26 mouse cellular contexts compared by ENCODE assay signal in the genomic region with DNA sequence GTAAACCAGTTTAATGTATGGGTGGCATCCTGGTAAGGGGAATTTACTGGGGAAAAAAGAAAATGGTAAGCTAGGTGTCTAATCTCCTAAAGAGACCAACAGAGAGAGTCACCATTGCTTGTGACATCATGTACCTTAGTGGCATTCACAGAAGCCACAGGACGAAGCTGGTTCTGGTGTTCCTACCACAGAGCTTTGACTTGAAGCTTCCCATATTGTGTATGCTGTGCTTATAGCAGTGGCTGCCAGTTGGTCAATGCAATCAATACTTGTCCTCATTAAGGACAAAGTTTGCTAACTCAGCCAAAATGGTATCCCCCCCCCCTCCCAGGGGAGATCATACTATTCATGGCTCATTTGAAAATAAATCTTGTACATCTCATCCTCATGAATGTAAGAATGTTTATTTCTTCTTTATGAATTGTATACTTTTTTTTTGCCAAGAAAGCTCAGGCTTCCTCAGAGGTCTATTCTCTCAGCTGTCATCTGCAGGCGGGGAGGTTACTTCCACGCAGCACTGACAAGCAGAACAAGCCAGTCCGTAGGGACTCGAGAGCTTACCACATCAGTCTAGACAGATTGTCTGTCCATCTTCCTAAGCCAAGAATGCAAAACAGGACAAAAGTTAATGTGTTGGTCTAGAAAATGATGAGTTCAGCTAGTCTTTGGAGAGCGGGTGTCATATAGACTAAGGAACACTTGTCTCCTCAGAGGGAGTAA.
DNase-seq lines count a peak whose midpoint lies in the region; ATAC-seq lines count a peak whose summit lies in the region.
"Had no signal": no experiment of that assay in that cellular context is flagged by ENCODE, and none has a peak within 500 bp of the region (broad histone marks: within the 10 kb centered on the region; RNA-seq: fewer than 3 reads in every experiment).

No protein-coding gene starts in this region.

- H3K9ac ChIP-seq in lung, embryonic 15.5 days = no peak overlapping the region
- no peak overlapping the region for H3K9ac ChIP-seq in midbrain, embryonic 11.5 days (ENCODE audit: low read length)
- H3K9ac ChIP-seq in midbrain, embryonic 13.5 days (replicated peaks) = no peak overlapping the region
- H3K9ac ChIP-seq in stomach, embryonic 16.5 days (ENCODE audit: low read length) = no peak overlapping the region
- H3K9ac ChIP-seq: embryonic facial prominence, embryonic 13.5 days; forebrain, embryonic 12.5 days; forebrain, embryonic 15.5 days; heart, embryonic 12.5 days; heart, embryonic 15.5 days; hindbrain, embryonic 13.5 days had no signal

- no peak overlapping the region for H3K4me2 ChIP-seq in lung, embryonic 15.5 days
- H3K4me2 ChIP-seq in midbrain, embryonic 11.5 days = no peak overlapping the region
- H3K4me2 ChIP-seq in midbrain, embryonic 13.5 days (replicated peaks) = no peak overlapping the region
- H3K4me2 ChIP-seq in stomach, embryonic 16.5 days (ENCODE audit: low read depth, low read length) = no peak overlapping the region
- H3K4me2 ChIP-seq: embryonic facial prominence, embryonic 13.5 days; forebrain, embryonic 12.5 days; forebrain, embryonic 15.5 days; heart, embryonic 12.5 days; heart, embryonic 15.5 days; hindbrain, embryonic 13.5 days had no signal

- no peaks in the 10 kb centered on the region for H3K27me3 ChIP-seq in lung, embryonic 15.5 days
- no peaks in the 10 kb centered on the region for H3K27me3 ChIP-seq in midbrain, embryonic 11.5 days (ENCODE audit: control insufficient read depth, insufficient read depth, low read length)
- no peaks in the 10 kb centered on the region for H3K27me3 ChIP-seq in midbrain, embryonic 13.5 days
- H3K27me3 ChIP-seq in stomach, embryonic 16.5 days (ENCODE audit: control insufficient read depth, insufficient read depth, low read length) = no peaks in the 10 kb centered on the region
- H3K27me3 ChIP-seq: embryonic facial prominence, embryonic 13.5 days; forebrain, embryonic 12.5 days; forebrain, embryonic 15.5 days; heart, embryonic 12.5 days; heart, embryonic 15.5 days; hindbrain, embryonic 13.5 days had no signal

- no peak for DNase-seq in lung, postnatal 25 days (ENCODE audit: low spot score)
- peak; percentile 60 for DNase-seq in midbrain, embryonic 11.5 days (ENCODE audit: low spot score, missing footprints)
- DNase-seq in yolk sac, embryonic 10.5 days (ENCODE audit: low spot score) = no peak
- DNase-seq: adrenal gland, adult 2 months; adrenal gland, postnatal 14 days; cerebellum, adult 11 months; cerebellum, adult 2 months; cerebellum, adult 9-11 months; cerebellum, postnatal 25 days; gastrocnemius, postnatal 25 days; heart, adult 18-20 months; heart, postnatal 10 days; heart, postnatal 36 days had no signal

- peak; percentile 81; the same call in 1 of the 2 replicates for ATAC-seq in lung, embryonic 15.5 days (ENCODE audit: borderline replicate concordance, extremely low read depth, low FRiP score, low TSS enrichment)
- ATAC-seq in midbrain, embryonic 11.5 days (ENCODE audit: low FRiP score) = no peak
- no peak for ATAC-seq in midbrain, embryonic 13.5 days
- ATAC-seq in stomach, embryonic 16.5 days (ENCODE audit: insufficient read depth, low FRiP score) = 0 out of 2 replicates have a peak, but pooled peaks have one; percentile 29
- ATAC-seq: CD4-positive, CD25-positive, alpha-beta regulatory T cell, adult 4 months; forebrain, embryonic 15.5 days had no signal

- H3K27ac ChIP-seq in lung, embryonic 15.5 days = no peak overlapping the region
- no peak overlapping the region for H3K27ac ChIP-seq in midbrain, embryonic 11.5 days (ENCODE audit: low read depth, low read length)
- no peak overlapping the region for H3K27ac ChIP-seq in midbrain, embryonic 13.5 days
- no peak overlapping the region for H3K27ac ChIP-seq in stomach, embryonic 16.5 days (ENCODE audit: low read length)
- H3K27ac ChIP-seq: embryonic facial prominence, embryonic 10.5 days; embryonic facial prominence, embryonic 13.5 days; forebrain, embryonic 12.5 days; forebrain, embryonic 15.5 days; heart, embryonic 15.5 days; hindbrain, embryonic 10.5 days; hindbrain, embryonic 13.5 days had no signal

- H3K9me3 ChIP-seq in lung, embryonic 15.5 days = no peaks in the 10 kb centered on the region
- H3K9me3 ChIP-seq in midbrain, embryonic 11.5 days (ENCODE audit: control insufficient read depth, low read length) = no peaks in the 10 kb centered on the region
- H3K9me3 ChIP-seq in midbrain, embryonic 13.5 days = no peaks in the 10 kb centered on the region
- no peaks in the 10 kb centered on the region for H3K9me3 ChIP-seq in stomach, embryonic 16.5 days (replicated peaks; ENCODE audit: control insufficient read depth, low read length)
- H3K9me3 ChIP-seq: embryonic facial prominence, embryonic 10.5 days; embryonic facial prominence, embryonic 13.5 days; forebrain, embryonic 12.5 days; forebrain, embryonic 15.5 days; heart, embryonic 12.5 days; heart, embryonic 15.5 days; hindbrain, embryonic 10.5 days; hindbrain, embryonic 13.5 days had no signal

- 44% methylated on average over 6 of the region's 6 CpGs for WGBS in lung, embryonic 15.5 days
- WGBS in midbrain, embryonic 11.5 days = 88% methylated on average over 6 of the region's 6 CpGs
- WGBS in midbrain, embryonic 13.5 days = 92% methylated on average over 6 of the region's 6 CpGs
- 58% methylated on average over 6 of the region's 6 CpGs for WGBS in stomach, embryonic 16.5 days

- H3K4me3 ChIP-seq in lung, embryonic 15.5 days = no peak overlapping the region
- H3K4me3 ChIP-seq in midbrain, embryonic 11.5 days (ENCODE audit: low read depth, low read length) = no peak overlapping the region
- no peak overlapping the region for H3K4me3 ChIP-seq in midbrain, embryonic 13.5 days (replicated peaks)
- no peak overlapping the region for H3K4me3 ChIP-seq in stomach, embryonic 16.5 days (replicated peaks; ENCODE audit: low read length)
- H3K4me3 ChIP-seq: embryonic facial prominence, embryonic 10.5 days; embryonic facial prominence, embryonic 13.5 days; erythroblast, embryonic 14.5 days; forebrain, embryonic 12.5 days; forebrain, embryonic 15.5 days; heart, embryonic 12.5 days; heart, embryonic 15.5 days; hindbrain, embryonic 10.5 days; hindbrain, embryonic 13.5 days had no signal

- H3K4me1 ChIP-seq in lung, embryonic 15.5 days = no peaks in the 10 kb centered on the region
- no peaks in the 10 kb centered on the region for H3K4me1 ChIP-seq in midbrain, embryonic 11.5 days (ENCODE audit: control insufficient read depth, insufficient read depth, low read length)
- H3K4me1 ChIP-seq in midbrain, embryonic 13.5 days (replicated peaks) = no peaks in the 10 kb centered on the region
- H3K4me1 ChIP-seq in stomach, embryonic 16.5 days (ENCODE audit: control insufficient read depth, insufficient read depth, low read length) = no peaks in the 10 kb centered on the region
- H3K4me1 ChIP-seq: embryonic facial prominence, embryonic 10.5 days; embryonic facial prominence, embryonic 13.5 days; forebrain, embryonic 12.5 days; forebrain, embryonic 15.5 days; heart, embryonic 12.5 days; heart, embryonic 15.5 days; hindbrain, embryonic 10.5 days; hindbrain, embryonic 13.5 days had no signal

- no peaks in the 10 kb centered on the region for H3K36me3 ChIP-seq in lung, embryonic 15.5 days
- H3K36me3 ChIP-seq in midbrain, embryonic 11.5 days (ENCODE audit: control insufficient read depth, insufficient read depth, low read length) = no peaks in the 10 kb centered on the region
- no peaks in the 10 kb centered on the region for H3K36me3 ChIP-seq in midbrain, embryonic 13.5 days
- H3K36me3 ChIP-seq in stomach, embryonic 16.5 days (ENCODE audit: control insufficient read depth, insufficient read depth, low read length) = no peaks in the 10 kb centered on the region
- H3K36me3 ChIP-seq: embryonic facial prominence, embryonic 10.5 days; embryonic facial prominence, embryonic 13.5 days; forebrain, embryonic 12.5 days; forebrain, embryonic 15.5 days; heart, embryonic 12.5 days; heart, embryonic 15.5 days; hindbrain, embryonic 10.5 days; hindbrain, embryonic 13.5 days had no signal

Comparison
In these comparisons a context has a peak if more than half of its experiments do, and no peak if none do; other contexts are left out.
1. ATAC-seq: peak in lung, embryonic 15.5 days (single experiment) and stomach, embryonic 16.5 days (single experiment); none in midbrain, embryonic 11.5 days (single experiment) and midbrain, embryonic 13.5 days (single experiment).